Mouse (Mus musculus) midbrain, embryonic 16.5 days (tissue): ENCODE data around the gene Rab17. TPM values are rescaled to one million over a fixed set of nuclear protein-coding genes. Genes with fewer than 3 reads are reported as not detected.

ENCODE experiments used
- ATAC-seq: fragments of 200-750 bp; cut with Nextera tagmentation; 2 replicates; pipeline ENCODE4 v1.8.0; 2017; ENCODE audit warnings: moderate TSS enrichment
- H3K27ac ChIP-seq: fragments of 300-500 bp; sonication (generic); 2 replicates; pipeline ENCODE4 v1.5.1; 2014; ENCODE audit warnings: mild to moderate bottlenecking, low read length, mixed read lengths
- H3K27me3 ChIP-seq: fragments of 300-500 bp; sonication (generic); 2 replicates; pipeline ENCODE4 v1.6.1; 2014; ENCODE audit warnings: low read depth, low read length, mixed read lengths; ENCODE audit not compliant: control insufficient read depth, insufficient read depth
- H3K36me3 ChIP-seq: fragments of 300-500 bp; sonication (generic); 2 replicates; pipeline ENCODE4 v1.6.1; 2014; ENCODE audit warnings: mild to moderate bottlenecking, low read length, moderate library complexity, mixed read lengths; ENCODE audit not compliant: control insufficient read depth, insufficient read depth
- H3K4me1 ChIP-seq: fragments of 300-500 bp; sonication (generic); 2 replicates; pipeline ENCODE4 v1.6.1; 2014; ENCODE audit warnings: mild to moderate bottlenecking, low read length, mixed read lengths; ENCODE audit not compliant: control insufficient read depth, insufficient read depth
- H3K4me2 ChIP-seq: fragments of 300-500 bp; sonication (generic); 2 replicates; pipeline ENCODE4 v1.6.1; 2014; ENCODE audit warnings: mild to moderate bottlenecking, low read length, mixed read lengths
- H3K4me3 ChIP-seq: fragments of 300-500 bp; sonication (generic); 2 replicates; pipeline ENCODE4 v1.5.1; 2014; ENCODE audit warnings: low read depth, mild to moderate bottlenecking, low read length, moderate library complexity, mixed read lengths
- H3K9ac ChIP-seq: fragments of 300-500 bp; sonication (generic); 2 replicates; pipeline ENCODE4 v1.6.1; 2014; ENCODE audit warnings: low read depth, low read length, mixed read lengths
- H3K9me3 ChIP-seq: fragments of 300-500 bp; sonication (generic); replicated peaks from 2 replicates; pipeline ENCODE4 v1.6.1; 2014; ENCODE audit warnings: mild to moderate bottlenecking, low read length, mixed read lengths; ENCODE audit not compliant: control insufficient read depth, poor library complexity, severe bottlenecking
- WGBS: fragments of 180-500 bp; shearing (Covaris S2); extraction: QIAGEN DNeasy Blood & Tissue Kit; methylation state at CpG from one replicate; pipeline ENCODE4 v1.1.7; 2014; 5-methylcytosine and 5-hydroxymethylcytosine counted together
- polyA plus RNA-seq: library from polyadenylated mRNA; unstranded; fragments of >200 nt; fragmentation: Nextera tagmentation; extraction: Ambion mirVana; gene quantifications from 2 replicates; pipeline ENCODE4 v1.2.1, GENCODE M21; 2015

Rab17 gene
- polyA plus RNA-seq, 1 experiment from 2014 or later = 0.19 TPM

DNA sequence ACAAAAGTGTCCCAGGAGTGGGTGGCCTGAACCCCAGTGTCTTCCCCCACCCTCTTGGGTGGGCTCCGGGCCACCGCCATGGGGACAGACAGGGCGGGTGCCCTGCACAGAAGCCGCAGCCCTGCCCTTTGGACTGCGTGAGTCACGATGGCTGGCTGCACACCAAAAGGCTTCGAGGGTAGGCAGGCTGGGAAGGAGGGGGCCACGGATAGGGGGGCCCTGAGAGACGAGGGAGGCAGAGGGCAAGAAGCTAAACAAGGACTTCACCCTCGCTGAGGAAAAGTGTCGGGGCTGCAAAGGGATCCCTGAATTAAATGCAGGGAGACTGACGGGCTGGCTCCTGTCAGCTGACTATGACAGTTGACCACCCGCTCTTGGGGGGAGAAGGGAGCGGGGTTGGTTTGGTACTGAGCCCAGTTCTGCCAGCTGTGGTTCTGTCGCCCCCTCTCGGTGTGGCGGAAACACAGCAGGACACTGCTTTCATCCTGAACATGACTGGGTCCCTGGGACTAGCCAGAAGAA lies 59.8 kb downstream of the Rab17 start:
- no peak for ATAC-seq
- Histone ChIP-seq H3K9me3 (no peaks in the 10 kb centered on the region), H3K4me2 (no peak overlapping the region)

DNA sequence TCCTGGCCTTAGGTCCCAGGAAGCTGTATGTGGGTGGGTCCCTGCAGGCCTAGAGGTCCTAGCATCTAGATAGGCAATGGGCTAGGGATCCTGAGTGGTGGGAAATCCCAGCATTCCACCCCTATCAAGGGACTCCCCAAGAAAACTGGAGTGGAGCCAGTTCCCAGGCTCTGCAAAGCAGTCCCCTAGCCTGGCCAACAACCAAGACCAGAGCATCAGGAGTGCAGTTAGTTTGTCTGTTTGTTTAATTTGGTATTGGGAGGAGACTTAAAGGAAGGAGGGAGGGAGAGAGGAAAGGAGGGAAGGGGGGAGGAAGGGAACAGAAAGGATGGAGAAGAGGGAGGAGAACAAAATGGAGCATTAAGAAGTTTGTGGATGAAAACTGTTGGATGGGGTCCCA lies 60.3 kb downstream of the Rab17 start:
- Histone ChIP-seq H3K4me1 (no peaks in the 10 kb centered on the region), H3K27ac (no peak overlapping the region), H3K27me3 (no peaks in the 10 kb centered on the region), H3K36me3 (no peaks in the 10 kb centered on the region), H3K4me2 (no peak overlapping the region), H3K4me3 (no peak overlapping the region), H3K9me3 (no peaks in the 10 kb centered on the region), H3K9ac (no peak overlapping the region)
- ATAC-seq = no peak

More for the DNA sequence above, 59.8 kb downstream of the Rab17 start:
- no peaks in the 10 kb centered on the region for H3K36me3 ChIP-seq
- 29% methylated on average over 16 of the region's 17 CpGs for WGBS
- H3K4me1 ChIP-seq = no peaks in the 10 kb centered on the region; the same call in 1 of the 2 replicates
- no peak overlapping the region for H3K27ac ChIP-seq
- no peak overlapping the region for H3K9ac ChIP-seq
- H3K4me3 ChIP-seq = no peak overlapping the region
- H3K27me3 ChIP-seq = no peaks in the 10 kb centered on the region

Other genes starting within 250 kb of the Rab17 start
- gene Col6a3, start 125.7 kb downstream of the Rab17 start, polyA plus RNA-seq = 5.9 and 7.8 TPM in 2 replicates
- gene Mlph, start 54.6 kb downstream of the Rab17 start, polyA plus RNA-seq = 0.09 and 0.29 TPM in 2 replicates
- not detected in 2 replicates for gene Prlh, start 16.6 kb downstream of the Rab17 start, polyA plus RNA-seq
- gene Lrrfip1, start 29.1 kb upstream of the Rab17 start, polyA plus RNA-seq = 42.7 and 44.4 TPM in 2 replicates
- gene Rbm44, start 175.4 kb upstream of the Rab17 start, polyA plus RNA-seq = 0.24 and 0.48 TPM in 2 replicates
- 6.7 and 14.0 TPM in 2 replicates for gene Ramp1, start 210.2 kb upstream of the Rab17 start, polyA plus RNA-seq